ENCODE assay signal across 8 mouse cellular contexts in genomic region chr6:83101688-83102556, GRCm38 (mm10). TPM values are rescaled to one million over a fixed set of nuclear protein-coding genes. Genes with fewer than 3 reads are reported as not detected.
DNase-seq lines count a peak whose midpoint lies in the region; ATAC-seq and TF ChIP-seq lines count a peak whose summit lies in the region.

No protein-coding gene starts in this region.

- H3K9me3 ChIP-seq in heart, embryonic 11.5 days (replicated peaks; ENCODE audit: control insufficient read depth, low read length) = no peaks in the 10 kb centered on the region
- H3K9me3 ChIP-seq in kidney, embryonic 14.5 days (ENCODE audit: control insufficient read depth, low read length) = no peaks in the 10 kb centered on the region
- no peaks in the 10 kb centered on the region for H3K9me3 ChIP-seq in neural tube, embryonic 13.5 days

- ATAC-seq in heart, embryonic 11.5 days (replicated peaks; ENCODE audit: insufficient number of reproducible peaks, low FRiP score, low TSS enrichment) = peak; percentile 76
- ATAC-seq in kidney, embryonic 14.5 days (ENCODE audit: low FRiP score, low TSS enrichment) = peak; percentile 80
- ATAC-seq in neural tube, embryonic 13.5 days (ENCODE audit: low read depth) = peak; percentile 87

- TF ChIP-seq POLR2A in lung, adult 2 months (IDR thresholded peaks at IDR 0.05; ENCODE audit: borderline replicate concordance, extremely low read depth, low read depth, low read length) = no peak

- peak overlapping the region; percentile 87 for H3K4me2 ChIP-seq in heart, embryonic 11.5 days
- H3K4me2 ChIP-seq in kidney, embryonic 14.5 days (replicated peaks; ENCODE audit: low read depth, low read length) = peak overlapping the region; percentile 99
- H3K4me2 ChIP-seq in neural tube, embryonic 13.5 days = peak overlapping the region; percentile 99

- H3K27ac ChIP-seq in heart, embryonic 11.5 days (ENCODE audit: low read depth, low read length) = peak overlapping the region; percentile 68
- H3K27ac ChIP-seq in kidney, embryonic 14.5 days (ENCODE audit: low read depth, low read length) = peak overlapping the region; percentile 12; the same call in 1 of the 2 replicates
- peak overlapping the region; percentile 92 for H3K27ac ChIP-seq in neural tube, embryonic 13.5 days (replicated peaks)

- peak overlapping the region; percentile 87 for H3K4me3 ChIP-seq in heart, embryonic 11.5 days (ENCODE audit: low read depth, low read length)
- H3K4me3 ChIP-seq in kidney, embryonic 14.5 days (ENCODE audit: low read length) = peak overlapping the region; percentile 49
- peak overlapping the region; percentile 85 for H3K4me3 ChIP-seq in lung, adult 2 months (replicated peaks; ENCODE audit: extremely low read depth, low read depth, low read length)
- H3K4me3 ChIP-seq in neural tube, embryonic 13.5 days = peak overlapping the region; percentile 79

- no peaks in the 10 kb centered on the region for H3K27me3 ChIP-seq in heart, embryonic 11.5 days (ENCODE audit: control insufficient read depth, insufficient read depth, low read length)
- no peaks in the 10 kb centered on the region for H3K27me3 ChIP-seq in kidney, embryonic 14.5 days (ENCODE audit: control insufficient read depth, insufficient read depth, low read length)
- H3K27me3 ChIP-seq in neural tube, embryonic 13.5 days = 0 out of 2 replicates have a peak, but pooled peaks cover 11% of the 10 kb centered on the region

- WGBS in heart, embryonic 11.5 days (ENCODE audit: insufficient replicate concordance) = under 1% methylated on average over 72 of the region's 74 CpGs
- under 1% methylated on average over 73 of the region's 74 CpGs for WGBS in kidney, embryonic 14.5 days
- WGBS in lung, adult 2 months = under 1% methylated on average over 74 of the region's 74 CpGs
- under 1% methylated on average over 74 of the region's 74 CpGs for WGBS in neural tube, embryonic 13.5 days

- peaks cover 15% of the 10 kb centered on the region for H3K4me1 ChIP-seq in heart, embryonic 11.5 days (ENCODE audit: control insufficient read depth, insufficient read depth, low read length)
- peaks cover 11% of the 10 kb centered on the region for H3K4me1 ChIP-seq in kidney, embryonic 14.5 days (ENCODE audit: control insufficient read depth, insufficient read depth, low read length)
- peaks cover 6% of the 10 kb centered on the region for H3K4me1 ChIP-seq in lung, adult 2 months (ENCODE audit: control insufficient read depth, insufficient read depth, low read length)
- H3K4me1 ChIP-seq in neural tube, embryonic 13.5 days (replicated peaks) = peaks cover 24% of the 10 kb centered on the region

- H3K9ac ChIP-seq in heart, embryonic 11.5 days (ENCODE audit: low read depth, low read length) = peak overlapping the region; percentile 85
- H3K9ac ChIP-seq in kidney, embryonic 14.5 days (ENCODE audit: low read depth, low read length) = peak overlapping the region; percentile 64
- H3K9ac ChIP-seq in neural tube, embryonic 13.5 days = peak overlapping the region; percentile 91

- no peak for TF ChIP-seq CTCF in lung, adult 2 months (IDR thresholded peaks at IDR 0.05; ENCODE audit: insufficient read depth, low read length)

- H3K36me3 ChIP-seq in heart, embryonic 11.5 days (ENCODE audit: control insufficient read depth, insufficient read depth, low read length) = no peaks in the 10 kb centered on the region
- H3K36me3 ChIP-seq in kidney, embryonic 14.5 days (ENCODE audit: control insufficient read depth, insufficient read depth, low read length) = no peaks in the 10 kb centered on the region
- peaks cover 6% of the 10 kb centered on the region; the same call in 1 of the 2 replicates for H3K36me3 ChIP-seq in neural tube, embryonic 13.5 days

- peak; percentile 73 to 76 for DNase-seq in B cell, adult 2 months
- DNase-seq in T-cell, adult 2 months (ENCODE audit: low spot score) = peak; percentile 73
- peak; percentile 77 for DNase-seq in embryo, embryonic 9.5 days (ENCODE audit: extremely low spot score)
- peak; percentile 54 for DNase-seq in lung, adult 2 months
- peak; percentile 64 to 68 for DNase-seq in thymus, adult 18-20 months

RNA-seq across cellular contexts. Expression of gene Gm42688, which starts 0.5 kb away (rescaled TPM):
- polyA plus RNA-seq in heart, embryonic 11.5 days (2014; fragmentation: Nextera tagmentation; extraction: Ambion mirVana) = 1.1 and 1.2 TPM in 2 replicates
- polyA plus RNA-seq in kidney, embryonic 14.5 days (2014; fragmentation: Nextera tagmentation; extraction: Ambion mirVana) = 2.4 and 3.5 TPM in 2 replicates
- polyA plus RNA-seq in lung, adult 2 months (2012; rRNA removed) = 5.4 and 5.5 TPM in 2 replicates
- 4.5 and 5.2 TPM in 2 replicates for polyA plus RNA-seq in neural tube, embryonic 13.5 days (2015; fragmentation: Nextera tagmentation; extraction: Ambion mirVana)

RNA-seq across cellular contexts. Expression of gene Ccdc142, which starts 0.5 kb away (rescaled TPM):
- polyA plus RNA-seq in heart, embryonic 11.5 days (2014; fragmentation: Nextera tagmentation; extraction: Ambion mirVana) = 0.97 and 2.1 TPM in 2 replicates
- polyA plus RNA-seq in kidney, embryonic 14.5 days (2014; fragmentation: Nextera tagmentation; extraction: Ambion mirVana) = 1.6 and 2.4 TPM in 2 replicates
- polyA plus RNA-seq in lung, adult 2 months (2012; rRNA removed) = 10.2 TPM in 2 replicates
- polyA plus RNA-seq in neural tube, embryonic 13.5 days (2015; fragmentation: Nextera tagmentation; extraction: Ambion mirVana) = 3.2 and 4.9 TPM in 2 replicates

RNA-seq across cellular contexts. Expression of gene Mrpl53, which starts 6.9 kb away (rescaled TPM):
- polyA plus RNA-seq in heart, embryonic 11.5 days (2014; fragmentation: Nextera tagmentation; extraction: Ambion mirVana) = 138 and 144 TPM in 2 replicates
- 139 and 169 TPM in 2 replicates for polyA plus RNA-seq in kidney, embryonic 14.5 days (2014; fragmentation: Nextera tagmentation; extraction: Ambion mirVana)
- 60.3 and 68.7 TPM in 2 replicates for polyA plus RNA-seq in lung, adult 2 months (2012; rRNA removed)
- 133 TPM in 2 replicates for polyA plus RNA-seq in neural tube, embryonic 13.5 days (2015; fragmentation: Nextera tagmentation; extraction: Ambion mirVana)

RNA-seq across cellular contexts. Expression of gene Mogs, which starts 13.4 kb away (rescaled TPM):
- 19.1 and 19.8 TPM in 2 replicates for polyA plus RNA-seq in heart, embryonic 11.5 days (2014; fragmentation: Nextera tagmentation; extraction: Ambion mirVana)
- 37.8 and 57.4 TPM in 2 replicates for polyA plus RNA-seq in kidney, embryonic 14.5 days (2014; fragmentation: Nextera tagmentation; extraction: Ambion mirVana)
- 40.6 and 44.1 TPM in 2 replicates for polyA plus RNA-seq in lung, adult 2 months (2012; rRNA removed)
- polyA plus RNA-seq in neural tube, embryonic 13.5 days (2015; fragmentation: Nextera tagmentation; extraction: Ambion mirVana) = 26.8 and 29.1 TPM in 2 replicates

RNA-seq across cellular contexts. Expression of gene Lbx2, which starts 15.8 kb away (rescaled TPM):
- polyA plus RNA-seq in heart, embryonic 11.5 days (2014; fragmentation: Nextera tagmentation; extraction: Ambion mirVana) = 0.46 and 0.52 TPM in 2 replicates
- polyA plus RNA-seq in kidney, embryonic 14.5 days (2014; fragmentation: Nextera tagmentation; extraction: Ambion mirVana) = 8.3 and 8.8 TPM in 2 replicates
- 4.6 and 9.7 TPM in 2 replicates for polyA plus RNA-seq in lung, adult 2 months (2012; rRNA removed)
- not detected in 2 replicates for polyA plus RNA-seq in neural tube, embryonic 13.5 days (2015; fragmentation: Nextera tagmentation; extraction: Ambion mirVana)

Comparison
In these comparisons a context has a peak if more than half of its experiments do, and no peak if none do; other contexts are left out.
1. Peak in every context shown above with its lines: DNase-seq, ATAC-seq, H3K4me3 ChIP-seq and H3K27ac ChIP-seq.
2. H3K27ac ChIP-seq: peak in every context shown above with its lines; median percentile 92 in neural tube, embryonic 13.5 days; 68 in heart, embryonic 11.5 days; 12 in kidney, embryonic 14.5 days.